Mouse (Mus musculus): ENCODE measurements around the gene Aurkb.
"Not testable (repeated sequence)": the region's sequence is repeated elsewhere in the genome, so short reads cannot be mapped to it uniquely, and the experiment has no call there.

The Aurkb gene

GRCm38 (mm10) chr11:69080855-69081222 is 35.4 kb downstream of the Aurkb start:
- DNase-seq (ENCODE audit: low read depth): no peak

GRCm38 (mm10) chr11:69081613-69082012 is 36.2 kb downstream of the Aurkb start:
- DNase-seq (ENCODE audit: low read depth): no peak

- DNase-seq (ENCODE audit: low read depth): no peak
These were observed 40.2 kb downstream of the Aurkb start for GRCm38 (mm10) chr11:69085608-69086007.

- no peak for DNase-seq (ENCODE audit: low read depth)
These were observed 40.9 kb downstream of the Aurkb start for GRCm38 (mm10) chr11:69086390-69086789.

- DNase-seq (ENCODE audit: low read depth): no peak
These were observed 41.6 kb downstream of the Aurkb start for GRCm38 (mm10) chr11:69087082-69087481.

- peak; percentile 37 for DNase-seq (ENCODE audit: low read depth)
These were observed 42.1 kb downstream of the Aurkb start for GRCm38 (mm10) chr11:69087597-69087996.

GRCm38 (mm10) chr11:69088103-69088855 is 42.8 kb downstream of the Aurkb start, which contains the start of gene Vamp2:
Gene Vamp2 (plus strand): TSS chr11:69088490.
- DNase-seq (ENCODE audit: low read depth): peak; percentile 93

GRCm38 (mm10) chr11:69088856-69089615 is 43.6 kb downstream of the Aurkb start:
- DNase-seq (ENCODE audit: low read depth): peak; percentile 65

- peak; percentile 31 for DNase-seq (ENCODE audit: low read depth)
These were observed 44.3 kb downstream of the Aurkb start for GRCm38 (mm10) chr11:69089616-69090290.

GRCm38 (mm10) chr11:69090367-69090766 is 44.9 kb downstream of the Aurkb start:
- DNase-seq (ENCODE audit: low read depth): peak; percentile 34

- DNase-seq (ENCODE audit: low read depth): no peak
These were observed 46.3 kb downstream of the Aurkb start for GRCm38 (mm10) chr11:69091566-69092385.

- peak; percentile 93 for DNase-seq (ENCODE audit: low read depth)
These were observed 46.9 kb downstream of the Aurkb start for GRCm38 (mm10) chr11:69092386-69092751.

GRCm38 (mm10) chr11:69092871-69093270 is 47.4 kb downstream of the Aurkb start:
- DNase-seq (ENCODE audit: low read depth): peak; percentile 68

GRCm38 (mm10) chr11:69093856-69094255 is 48.4 kb downstream of the Aurkb start:
- not testable (repeated sequence) for DNase-seq (ENCODE audit: low read depth)

- peak; percentile 99 for DNase-seq (ENCODE audit: low read depth)
These were observed 49.4 kb downstream of the Aurkb start, which contains the start of gene Per1 for GRCm38 (mm10) chr11:69094697-69095429. Gene Per1 (plus strand): TSS chr11:69095217.

- peak; percentile 81 for DNase-seq (ENCODE audit: low read depth)
These were observed 50.2 kb downstream of the Aurkb start for GRCm38 (mm10) chr11:69095511-69096231.

GRCm38 (mm10) chr11:69096360-69096986 is 51.0 kb downstream of the Aurkb start:
- no peak for DNase-seq (ENCODE audit: low read depth)

- DNase-seq (ENCODE audit: low read depth): peak; percentile 91
These were observed 51.8 kb downstream of the Aurkb start for GRCm38 (mm10) chr11:69096987-69097900.
